Mouse (Mus musculus): ENCODE results near the gene Mex3a. TPM values are rescaled to one million over a fixed set of nuclear protein-coding genes. Genes with fewer than 3 reads are reported as not detected.

The Mex3a gene
- polyA plus RNA-seq, 1 experiment from 2014 or later = 43.5 TPM

DNA sequence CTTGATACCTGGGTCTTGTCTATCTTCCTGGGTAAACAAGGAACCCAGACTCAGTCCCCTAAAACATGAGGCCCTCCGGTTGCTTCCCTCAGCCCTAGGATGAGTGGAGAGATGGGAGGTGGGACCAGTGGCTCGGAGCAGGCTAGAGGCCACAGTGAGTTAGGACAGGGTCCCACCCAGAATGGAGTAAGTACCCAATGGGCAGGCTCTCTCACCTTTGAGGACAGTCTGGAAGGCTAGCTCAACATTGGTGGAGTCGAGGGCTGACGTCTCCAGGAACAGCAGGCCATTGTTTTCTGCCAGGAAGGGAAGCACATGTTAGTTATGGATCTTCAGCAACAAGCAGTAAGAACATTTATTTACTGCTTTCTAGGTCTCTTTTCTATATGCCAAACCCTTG is 10.3 kb downstream of the Mex3a start:
- DNase-seq (ENCODE audit: low spot score) (no peak), ATAC-seq (ENCODE audit: insufficient number of reproducible peaks, low FRiP score, low TSS enrichment, low read depth) (no peak)
- Histone ChIP-seq H3K4me2 (ENCODE audit: low read depth, severe bottlenecking) (no peak overlapping the region), H3K9me3 (ENCODE audit: control insufficient read depth, low read length) (no peaks in the 10 kb centered on the region), H3K4me1 (ENCODE audit: control insufficient read depth, insufficient read depth, low read length) (peaks cover 20% of the 10 kb centered on the region), H3K27me3 (ENCODE audit: control insufficient read depth, insufficient read depth, low read length) (no peaks in the 10 kb centered on the region), H3K9ac (ENCODE audit: low read length) (no peak overlapping the region), H3K36me3 (ENCODE audit: control insufficient read depth, insufficient read depth, low read length) (peaks cover 9% of the 10 kb centered on the region; the same call in 1 of the 2 replicates), H3K27ac (replicated peaks; ENCODE audit: low read depth, low read length) (no peak overlapping the region), H3K4me3 (ENCODE audit: low read depth, low read length) (no peak overlapping the region)
- 69% methylated on average over 4 of the region's 4 CpGs for WGBS

DNA sequence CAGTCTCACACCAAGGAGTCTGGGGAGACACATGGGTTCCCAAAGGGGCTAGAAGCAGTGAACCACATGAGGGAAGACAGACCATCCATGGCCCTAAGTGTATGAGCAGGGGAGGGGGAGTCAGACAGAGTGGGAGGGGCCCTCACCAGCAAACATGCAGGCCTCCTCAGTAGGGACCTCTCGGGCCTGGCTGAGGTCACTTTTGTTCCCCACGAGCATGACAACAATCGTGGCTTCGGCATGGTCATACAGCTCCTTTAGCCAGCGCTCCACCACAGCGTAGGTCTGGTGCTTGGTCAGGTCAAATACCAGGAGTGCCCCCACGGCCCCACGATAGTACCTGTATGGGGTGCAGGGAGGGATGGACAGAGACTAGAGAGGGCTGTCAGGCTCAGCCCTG is 11.0 kb downstream of the Mex3a start:
- H3K4me3 ChIP-seq (ENCODE audit: low read depth, low read length) = no peak overlapping the region; the same call in 1 of the 2 replicates
- H3K36me3 ChIP-seq (ENCODE audit: control insufficient read depth, insufficient read depth, low read length) = peaks cover 9% of the 10 kb centered on the region; the same call in 1 of the 2 replicates
- H3K4me2 ChIP-seq (ENCODE audit: low read depth, severe bottlenecking) = no peak overlapping the region
- H3K9me3 ChIP-seq (ENCODE audit: control insufficient read depth, low read length) = no peaks in the 10 kb centered on the region
- ATAC-seq (ENCODE audit: insufficient number of reproducible peaks, low FRiP score, low TSS enrichment, low read depth) (no peak), DNase-seq (ENCODE audit: low spot score) (no peak)
- WGBS = 90% methylated on average over 8 of the region's 8 CpGs
- H3K9ac ChIP-seq (ENCODE audit: low read length) = no peak overlapping the region
- peaks cover 16% of the 10 kb centered on the region for H3K4me1 ChIP-seq (ENCODE audit: control insufficient read depth, insufficient read depth, low read length)
- no peak overlapping the region for H3K27ac ChIP-seq (replicated peaks; ENCODE audit: low read depth, low read length)
- H3K27me3 ChIP-seq (ENCODE audit: control insufficient read depth, insufficient read depth, low read length) = no peaks in the 10 kb centered on the region

DNA sequence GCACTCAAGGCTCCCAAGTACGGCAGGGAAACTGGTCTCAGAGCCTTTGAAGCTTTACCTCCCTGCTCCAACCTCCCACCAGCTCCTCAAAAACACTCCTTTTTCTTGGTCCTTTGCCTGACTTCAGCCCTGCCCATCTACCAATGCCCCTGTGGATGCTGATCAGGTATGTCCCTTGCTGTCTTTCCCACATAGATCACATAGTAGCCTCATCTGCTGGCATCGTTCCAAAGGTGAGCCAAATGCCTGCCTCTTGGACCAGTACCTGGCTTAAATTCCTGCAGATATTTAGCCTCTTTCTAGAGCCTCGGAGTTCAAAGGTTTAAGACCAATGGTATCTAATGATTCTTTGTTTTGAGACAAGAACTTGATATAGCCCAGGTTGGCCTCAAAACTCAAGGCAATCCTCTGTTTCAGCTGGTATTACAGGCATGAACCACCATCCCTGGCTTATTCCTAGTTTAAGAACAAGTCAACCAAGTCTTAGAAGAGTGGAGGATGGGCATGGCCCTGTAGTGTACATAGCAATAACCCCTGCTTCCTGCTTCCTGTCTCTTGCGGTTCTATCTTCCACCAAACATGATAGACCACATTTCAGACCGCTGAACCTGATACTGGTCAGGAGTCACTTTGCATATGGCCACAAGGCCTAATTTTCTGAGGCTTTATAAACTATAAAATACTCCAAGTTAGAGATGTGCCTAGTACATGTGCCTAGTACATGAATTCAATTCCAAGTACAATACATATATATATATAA is 11.6 kb downstream of the Mex3a start:
- H3K27ac ChIP-seq (replicated peaks; ENCODE audit: low read depth, low read length) = no peak overlapping the region
- WGBS = 72% methylated on average over 5 of the region's 5 CpGs
- H3K36me3 ChIP-seq (ENCODE audit: control insufficient read depth, insufficient read depth, low read length) = peaks cover 5% of the 10 kb centered on the region; the same call in 1 of the 2 replicates
- no peak for DNase-seq (ENCODE audit: low spot score)
- no peak overlapping the region for H3K4me2 ChIP-seq (ENCODE audit: low read depth, severe bottlenecking)
- no peaks in the 10 kb centered on the region for H3K9me3 ChIP-seq (ENCODE audit: control insufficient read depth, low read length)
- no peak overlapping the region for H3K4me3 ChIP-seq (ENCODE audit: low read depth, low read length)
- no peak overlapping the region for H3K9ac ChIP-seq (ENCODE audit: low read length)
- ATAC-seq (ENCODE audit: insufficient number of reproducible peaks, low FRiP score, low TSS enrichment, low read depth) = no peak
- no peaks in the 10 kb centered on the region for H3K27me3 ChIP-seq (ENCODE audit: control insufficient read depth, insufficient read depth, low read length)
- H3K4me1 ChIP-seq (ENCODE audit: control insufficient read depth, insufficient read depth, low read length) = peaks cover 9% of the 10 kb centered on the region

- DNase-seq (ENCODE audit: low spot score) (no peak), ATAC-seq (ENCODE audit: insufficient number of reproducible peaks, low FRiP score, low TSS enrichment, low read depth) (no peak)
- Histone ChIP-seq H3K4me3 (ENCODE audit: low read depth, low read length) (no peak overlapping the region), H3K4me2 (ENCODE audit: low read depth, severe bottlenecking) (no peak overlapping the region), H3K27me3 (ENCODE audit: control insufficient read depth, insufficient read depth, low read length) (no peaks in the 10 kb centered on the region), H3K4me1 (ENCODE audit: control insufficient read depth, insufficient read depth, low read length) (peaks cover 6% of the 10 kb centered on the region; the same call in 1 of the 2 replicates), H3K27ac (replicated peaks; ENCODE audit: low read depth, low read length) (no peak overlapping the region), H3K9me3 (ENCODE audit: control insufficient read depth, low read length) (no peaks in the 10 kb centered on the region), H3K36me3 (ENCODE audit: control insufficient read depth, insufficient read depth, low read length) (peaks cover 5% of the 10 kb centered on the region; the same call in 1 of the 2 replicates), H3K9ac (ENCODE audit: low read length) (no peak overlapping the region)
- WGBS = 46% methylated on average over 5 of the region's 5 CpGs
Observed at GRCm38 (mm10) chr3:88544514-88544913, 12.3 kb downstream of the Mex3a start.

GRCm38 (mm10) chr3:88544955-88545591 is 12.9 kb downstream of the Mex3a start:
- Histone ChIP-seq H3K27me3 (ENCODE audit: control insufficient read depth, insufficient read depth, low read length) (no peaks in the 10 kb centered on the region), H3K36me3 (ENCODE audit: control insufficient read depth, insufficient read depth, low read length) (peaks cover 3% of the 10 kb centered on the region; the same call in 1 of the 2 replicates), H3K4me1 (ENCODE audit: control insufficient read depth, insufficient read depth, low read length) (peaks cover 5% of the 10 kb centered on the region; the same call in 1 of the 2 replicates), H3K9me3 (ENCODE audit: control insufficient read depth, low read length) (no peaks in the 10 kb centered on the region), H3K27ac (replicated peaks; ENCODE audit: low read depth, low read length) (no peak overlapping the region), H3K4me2 (ENCODE audit: low read depth, severe bottlenecking) (no peak overlapping the region), H3K9ac (ENCODE audit: low read length) (no peak overlapping the region), H3K4me3 (ENCODE audit: low read depth, low read length) (no peak overlapping the region)
- no peak for ATAC-seq (ENCODE audit: insufficient number of reproducible peaks, low FRiP score, low TSS enrichment, low read depth)
- no peak for DNase-seq (ENCODE audit: low spot score)
- 60% methylated on average over 20 of the region's 20 CpGs for WGBS

DNA sequence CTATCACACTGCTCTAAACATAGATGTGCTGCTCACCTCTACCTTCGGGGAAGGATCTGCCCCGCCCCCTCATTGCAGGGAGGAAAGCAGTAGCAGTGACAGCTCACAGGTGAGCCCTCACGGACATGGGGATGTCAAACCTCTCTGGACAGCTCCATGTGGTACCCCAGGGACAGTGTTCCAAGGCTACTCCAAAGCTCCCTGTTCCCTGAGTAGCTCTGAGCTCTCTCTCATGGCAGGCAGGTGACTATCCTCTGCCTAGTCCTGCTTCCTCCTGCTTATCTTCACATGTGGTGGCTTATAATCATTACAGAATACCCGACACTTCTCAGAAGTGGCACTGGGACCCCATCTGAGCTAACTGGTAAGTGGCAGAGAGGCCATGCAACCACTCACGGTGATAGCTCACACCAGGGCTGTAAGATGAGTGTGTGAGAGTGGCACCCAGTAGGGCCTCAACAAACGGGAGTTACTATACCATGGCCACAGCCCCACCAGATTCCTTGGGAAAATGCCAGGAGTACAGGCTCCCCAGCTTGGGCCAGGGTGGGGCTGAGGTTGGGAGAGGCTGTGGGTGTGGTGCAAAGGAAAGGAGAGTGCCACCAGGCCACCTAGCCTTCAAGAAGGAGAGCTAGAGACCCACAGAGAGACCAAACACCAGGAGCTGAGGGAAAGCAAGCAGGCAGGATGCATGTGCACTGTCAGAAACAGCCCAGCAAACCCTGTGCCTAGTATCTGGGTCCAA is 14.7 kb downstream of the Mex3a start:
- Histone ChIP-seq H3K4me3 (ENCODE audit: low read depth, low read length) (no peak overlapping the region), H3K27me3 (ENCODE audit: control insufficient read depth, insufficient read depth, low read length) (no peaks in the 10 kb centered on the region), H3K9me3 (ENCODE audit: control insufficient read depth, low read length) (no peaks in the 10 kb centered on the region), H3K4me1 (ENCODE audit: control insufficient read depth, insufficient read depth, low read length) (peaks cover 5% of the 10 kb centered on the region; the same call in 1 of the 2 replicates), H3K9ac (ENCODE audit: low read length) (no peak overlapping the region), H3K27ac (replicated peaks; ENCODE audit: low read depth, low read length) (no peak overlapping the region), H3K36me3 (ENCODE audit: control insufficient read depth, insufficient read depth, low read length) (no peaks in the 10 kb centered on the region), H3K4me2 (ENCODE audit: low read depth, severe bottlenecking) (no peak overlapping the region)
- DNase-seq (ENCODE audit: low spot score) = no peak
- ATAC-seq (ENCODE audit: insufficient number of reproducible peaks, low FRiP score, low TSS enrichment, low read depth) = no peak
- 74% methylated on average over 6 of the region's 6 CpGs for WGBS

- no peak within 1 kb of the TSS for H3K4me2 ChIP-seq (ENCODE audit: low read depth, severe bottlenecking)
- 42% methylated on average over 18 of the region's 18 CpGs for WGBS
- ATAC-seq (ENCODE audit: insufficient number of reproducible peaks, low FRiP score, low TSS enrichment, low read depth) = no peak
- no peaks in the 10 kb centered on the region for H3K27me3 ChIP-seq (ENCODE audit: control insufficient read depth, insufficient read depth, low read length)
- H3K36me3 ChIP-seq (ENCODE audit: control insufficient read depth, insufficient read depth, low read length) = no peaks in the 10 kb centered on the region
- peaks cover 7% of the 10 kb centered on the region for H3K4me1 ChIP-seq (ENCODE audit: control insufficient read depth, insufficient read depth, low read length)
- H3K9me3 ChIP-seq (ENCODE audit: control insufficient read depth, low read length) = no peaks in the 10 kb centered on the region
- DNase-seq (ENCODE audit: low spot score) = no peak
- H3K9ac ChIP-seq (ENCODE audit: low read length) = no peak within 1 kb of the TSS
- H3K27ac ChIP-seq (replicated peaks; ENCODE audit: low read depth, low read length) = no peak within 1 kb of the TSS
- H3K4me3 ChIP-seq (ENCODE audit: low read depth, low read length) = 0 out of 2 replicates have a peak within 1 kb of the TSS, but pooled peaks have one; percentile 6
Observed at GRCm38 (mm10) chr3:88548180-88548917, 16.2 kb downstream of the Mex3a start, which contains the start of gene Rab25. Rab25 (minus strand) TSS chr3:88548300.

GRCm38 (mm10) chr3:88551586-88551985 is 19.4 kb downstream of the Mex3a start:
- H3K9ac ChIP-seq (ENCODE audit: low read length) = no peak overlapping the region
- H3K4me3 ChIP-seq (ENCODE audit: low read depth, low read length) = no peak overlapping the region
- peaks cover 7% of the 10 kb centered on the region for H3K4me1 ChIP-seq (ENCODE audit: control insufficient read depth, insufficient read depth, low read length)
- ATAC-seq (ENCODE audit: insufficient number of reproducible peaks, low FRiP score, low TSS enrichment, low read depth) (no peak), DNase-seq (ENCODE audit: low spot score) (no peak)
- WGBS = 89% methylated on average over 4 of the region's 4 CpGs
- no peaks in the 10 kb centered on the region for H3K9me3 ChIP-seq (ENCODE audit: control insufficient read depth, low read length)
- H3K36me3 ChIP-seq (ENCODE audit: control insufficient read depth, insufficient read depth, low read length) = peaks cover 8% of the 10 kb centered on the region
- no peak overlapping the region for H3K4me2 ChIP-seq (ENCODE audit: low read depth, severe bottlenecking)
- H3K27me3 ChIP-seq (ENCODE audit: control insufficient read depth, insufficient read depth, low read length) = no peaks in the 10 kb centered on the region
- no peak overlapping the region for H3K27ac ChIP-seq (replicated peaks; ENCODE audit: low read depth, low read length)
